Mouse (Mus musculus) heart, embryonic 14.5 days (tissue): ENCODE data around the gene Gm20518. TPM values are rescaled to one million over a fixed set of nuclear protein-coding genes. Genes with fewer than 3 reads are reported as not detected.

Source experiments
- ATAC-seq: fragments of 200-750 bp; cut with Nextera tagmentation; 2 replicates; pipeline ENCODE4 v1.8.0; 2017; ENCODE audit warnings: low read depth, moderate TSS enrichment; ENCODE audit not compliant: insufficient number of reproducible peaks, insufficient read depth, low FRiP score
- H3K27ac ChIP-seq, 2 experiments: fragments of 200-500 bp in 1 of 2; fragments of 300-500 bp in 1 of 2; sonication (generic) in 1 of 2; replicated peaks in 1 of 2; 2 replicates each; pipeline ENCODE4 v1.5.1; 2012 to 2014; ENCODE audit warnings: low read depth in 2 of 2, low read length in 2 of 2, control low read depth in 1 of 2, mild to moderate bottlenecking in 1 of 2, mixed read lengths in 1 of 2; ENCODE audit not compliant: control insufficient read depth in 1 of 2, insufficient read depth in 1 of 2
- H3K27me3 ChIP-seq: fragments of 300-500 bp; sonication (generic); 2 replicates; pipeline ENCODE4 v1.6.1; 2014; ENCODE audit warnings: mild to moderate bottlenecking, low read length, control low read depth; ENCODE audit not compliant: control insufficient read depth, insufficient read depth
- H3K36me3 ChIP-seq: fragments of 300-500 bp; sonication (generic); 2 replicates; pipeline ENCODE4 v1.6.1; 2014; ENCODE audit warnings: mild to moderate bottlenecking, control low read depth, low read length, mixed read lengths; ENCODE audit not compliant: control insufficient read depth, insufficient read depth
- H3K4me1 ChIP-seq, 2 experiments: fragments of 200-500 bp in 1 of 2; fragments of 300-500 bp in 1 of 2; sonication (generic) in 1 of 2; 2 replicates each; pipeline ENCODE4 v1.6.1; 2012 to 2014; ENCODE audit warnings: low read length in 2 of 2, control low read depth in 1 of 2, mixed read lengths in 1 of 2; ENCODE audit not compliant: control insufficient read depth in 2 of 2, insufficient read depth in 2 of 2
- H3K4me2 ChIP-seq: fragments of 300-500 bp; sonication (generic); 2 replicates; pipeline ENCODE4 v1.6.1; 2014; ENCODE audit warnings: mild to moderate bottlenecking, low read length
- H3K4me3 ChIP-seq, 2 experiments: fragments of 200-500 bp in 1 of 2; fragments of 300-500 bp in 1 of 2; sonication (generic) in 1 of 2; 2 replicates each; pipeline ENCODE4 v1.5.1; 2012 to 2014; ENCODE audit warnings: low read length in 2 of 2, mild to moderate bottlenecking in 2 of 2, control low read depth in 1 of 2, low read depth in 1 of 2, moderate library complexity in 1 of 2; ENCODE audit not compliant: control insufficient read depth in 1 of 2, insufficient read depth in 1 of 2
- H3K9ac ChIP-seq: fragments of 300-500 bp; sonication (generic); 2 replicates; pipeline ENCODE4 v1.6.1; 2014; ENCODE audit warnings: mild to moderate bottlenecking, low read length
- H3K9me3 ChIP-seq: fragments of 300-500 bp; sonication (generic); 2 replicates; pipeline ENCODE4 v1.6.1; 2016; ENCODE audit warnings: low read length, control low read depth; ENCODE audit not compliant: control insufficient read depth
- WGBS: fragments of 180-500 bp; shearing (Covaris S2); extraction: QIAGEN DNeasy Blood & Tissue Kit; methylation state at CpG from one replicate; pipeline ENCODE4 v1.1.7; 2014; 5-methylcytosine and 5-hydroxymethylcytosine counted together
- polyA plus RNA-seq: library from polyadenylated mRNA; unstranded; fragments of >200 nt; fragmentation: Nextera tagmentation; extraction: Ambion mirVana; gene quantifications from 2 replicates; pipeline ENCODE4 v1.2.1, GENCODE M21; 2014

Gene Gm20518
- polyA plus RNA-seq, 1 experiment from 2014 or later: not detected

- Histone ChIP-seq H3K36me3 (peaks cover 16% of the 10 kb centered on the region; the same call in 1 of the 2 replicates), H3K4me3 (peak overlapping the region; percentile 24 to 40), H3K4me2 (peak overlapping the region; percentile 74), H3K27ac (no peak overlapping the region), H3K27me3 (peaks cover 74% of the 10 kb centered on the region), H3K9me3 (no peaks in the 10 kb centered on the region), H3K4me1 (peaks cover 36 to 58% of the 10 kb centered on the region in 2 experiments; a peak in 3 of 4 replicates), H3K9ac (peak overlapping the region; percentile 5; the same call in 1 of the 2 replicates)
- 12% methylated on average over 33 of the region's 33 CpGs for WGBS
- ATAC-seq: no peak
Measured at GRCm38 (mm10) chr16:17804449-17804912, 87.0 kb downstream of the Gm20518 start.

DNA sequence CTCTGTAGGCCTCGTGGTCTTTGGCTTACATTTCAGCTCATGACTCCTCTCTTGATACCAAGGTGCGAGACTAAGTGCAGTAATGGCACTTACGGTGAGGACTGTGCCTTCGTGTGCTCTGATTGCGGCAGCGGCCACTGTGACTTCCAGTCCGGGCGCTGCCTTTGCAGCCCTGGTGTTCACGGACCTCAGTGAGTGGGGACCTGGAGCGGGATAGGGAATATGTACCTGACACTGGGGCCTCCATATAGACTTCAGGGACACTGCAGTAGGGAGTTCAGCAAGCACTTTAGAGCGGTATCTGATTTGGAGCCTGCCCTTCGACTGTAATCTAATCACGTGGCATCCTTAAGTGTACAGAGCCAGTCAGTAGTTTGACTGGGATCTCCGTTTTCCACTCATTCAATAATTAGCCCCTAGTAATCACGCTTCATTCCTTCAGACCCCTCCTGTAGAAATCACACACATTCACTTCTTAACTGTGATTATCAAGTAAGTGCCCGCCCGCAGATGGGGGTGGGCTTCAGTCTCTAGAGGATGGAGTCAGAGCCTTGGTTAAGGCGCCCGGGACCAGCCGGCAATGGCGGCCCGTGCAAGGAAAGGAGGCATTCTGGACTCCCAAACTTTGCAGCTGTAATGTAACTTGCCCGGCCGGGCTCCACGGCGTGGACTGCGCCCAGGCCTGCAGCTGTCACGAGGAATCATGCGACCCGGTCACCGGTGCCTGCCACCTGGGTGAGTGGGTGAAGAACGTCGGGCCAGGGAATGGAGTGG lies 87.6 kb downstream of the Gm20518 start:
- Histone ChIP-seq H3K4me2 (peak overlapping the region; percentile 74), H3K27ac (no peak overlapping the region), H3K27me3 (peaks cover 80% of the 10 kb centered on the region), H3K9ac (peak overlapping the region; percentile 19; the same call in 1 of the 2 replicates), H3K9me3 (no peaks in the 10 kb centered on the region), H3K4me3 (peak overlapping the region; percentile 24 to 40), H3K36me3 (peaks cover 16% of the 10 kb centered on the region; the same call in 1 of the 2 replicates), H3K4me1 (peaks cover 31 to 54% of the 10 kb centered on the region in 2 experiments; a peak in 3 of 4 replicates)
- WGBS: 24% methylated on average over 33 of the region's 33 CpGs
- no peak for ATAC-seq

- H3K4me1 ChIP-seq: peaks cover 31 to 54% of the 10 kb centered on the region in 2 experiments; a peak in 3 of 4 replicates
- ATAC-seq: no peak
- peaks cover 82% of the 10 kb centered on the region for H3K27me3 ChIP-seq
- no peak overlapping the region for H3K27ac ChIP-seq
- H3K4me2 ChIP-seq: peak overlapping the region; percentile 74
- no peaks in the 10 kb centered on the region for H3K9me3 ChIP-seq
- peak overlapping the region; percentile 56; the same call in 1 of the 2 replicates for H3K9ac ChIP-seq
- 9% methylated on average over 83 of the region's 83 CpGs for WGBS
- H3K4me3 ChIP-seq: peak overlapping the region; percentile 27 to 40
- H3K36me3 ChIP-seq: peaks cover 16% of the 10 kb centered on the region; the same call in 1 of the 2 replicates
Measured at GRCm38 (mm10) chr16:17802839-17803674, 88.4 kb downstream of the Gm20518 start.

GRCm38 (mm10) chr16:17802456-17802838 lies 89.0 kb downstream of the Gm20518 start:
- peaks cover 11% of the 10 kb centered on the region; the same call in 1 of the 2 replicates for H3K36me3 ChIP-seq
- H3K27me3 ChIP-seq: peaks cover 86% of the 10 kb centered on the region
- H3K4me3 ChIP-seq: peak overlapping the region; percentile 27 to 40
- H3K9ac ChIP-seq: peak overlapping the region; percentile 56; the same call in 1 of the 2 replicates
- H3K27ac ChIP-seq: no peak overlapping the region
- H3K4me1 ChIP-seq: peaks cover 27 to 54% of the 10 kb centered on the region in 2 experiments; a peak in 3 of 4 replicates
- ATAC-seq: no peak
- no peaks in the 10 kb centered on the region for H3K9me3 ChIP-seq
- WGBS: 21% methylated on average over 18 of the region's 18 CpGs
- H3K4me2 ChIP-seq: peak overlapping the region; percentile 74

DNA sequence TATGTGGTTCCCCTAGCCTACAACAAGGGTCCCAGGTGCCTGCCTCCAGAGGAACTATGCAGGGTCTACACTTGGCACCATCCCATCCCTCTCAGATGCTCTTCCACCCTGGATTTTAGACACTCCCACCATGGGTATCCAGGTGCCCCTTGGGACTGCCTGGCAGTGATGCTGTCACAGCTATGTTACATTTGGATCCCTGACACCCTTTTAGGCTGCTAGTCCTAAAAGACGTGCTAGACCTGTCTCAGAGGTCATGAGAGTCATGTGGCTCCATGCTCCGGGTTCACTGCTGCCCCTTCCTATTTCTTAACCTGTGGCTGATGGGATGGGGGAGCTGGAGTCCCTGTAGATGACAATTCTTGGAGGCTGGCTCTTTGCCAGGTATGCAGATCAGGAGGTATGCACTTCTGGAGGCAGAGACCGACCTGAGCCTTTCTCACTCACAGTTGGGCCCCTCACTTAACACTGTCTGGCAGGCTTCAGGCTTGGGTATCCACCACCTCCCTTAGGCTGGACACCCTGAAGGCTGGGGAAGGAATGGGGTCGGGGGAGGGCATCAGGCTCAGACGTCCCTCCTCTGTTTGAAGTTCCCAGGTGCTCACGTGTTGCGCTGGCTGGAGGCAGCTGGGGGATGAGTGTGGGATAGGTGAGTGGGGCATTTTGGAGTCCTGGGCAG lies 89.6 kb downstream of the Gm20518 start:
- Histone ChIP-seq H3K27me3 (peaks cover 89% of the 10 kb centered on the region), H3K4me2 (peak overlapping the region; percentile 74), H3K9ac (no peak overlapping the region), H3K36me3 (peaks cover 11% of the 10 kb centered on the region; the same call in 1 of the 2 replicates), H3K9me3 (no peaks in the 10 kb centered on the region), H3K4me3 (no peak overlapping the region), H3K27ac (no peak overlapping the region), H3K4me1 (peaks cover 26 to 53% of the 10 kb centered on the region in 2 experiments; a peak in 3 of 4 replicates)
- no peak for ATAC-seq
- 17% methylated on average over 7 of the region's 7 CpGs for WGBS

- Histone ChIP-seq H3K9me3 (no peaks in the 10 kb centered on the region), H3K36me3 (peaks cover 8% of the 10 kb centered on the region; the same call in 1 of the 2 replicates), H3K4me3 (no peak overlapping the region), H3K27me3 (peaks cover 75% of the 10 kb centered on the region), H3K4me1 (peaks cover 19 to 45% of the 10 kb centered on the region in 2 experiments; a peak in 3 of 4 replicates), H3K27ac (no peak overlapping the region), H3K4me2 (no peak overlapping the region), H3K9ac (no peak overlapping the region)
- ATAC-seq: no peak
Measured at GRCm38 (mm10) chr16:17799584-17799983, 91.9 kb downstream of the Gm20518 start.
